Mouse (Mus musculus) adrenal gland, adult 18-20 months (tissue): ENCODE measurements around the gene Hyal3. TPM values are rescaled to one million over a fixed set of nuclear protein-coding genes. Genes with fewer than 3 reads are reported as not detected.
"Not testable (repeated sequence)": the region's sequence is repeated elsewhere in the genome, so short reads cannot be mapped to it uniquely, and the experiment has no call there.

Experiments used
- DNase-seq, 2 experiments: peaks; one replicate each; pipeline ENCODE4 v3.0.0; 2021 to 2022; ENCODE audit warnings: low spot score in 2 of 2
- total RNA-seq, 2 experiments: library from RNA; stranded (reverse); gene quantifications; 1 replicate in 1 of 2; 2 replicates in 1 of 2; pipeline ENCODE4 v1.2.3; 2021

The Hyal3 gene
- total RNA-seq, 2 experiments from 2014 or later, result 1.4 to 1.7 TPM

DNA sequence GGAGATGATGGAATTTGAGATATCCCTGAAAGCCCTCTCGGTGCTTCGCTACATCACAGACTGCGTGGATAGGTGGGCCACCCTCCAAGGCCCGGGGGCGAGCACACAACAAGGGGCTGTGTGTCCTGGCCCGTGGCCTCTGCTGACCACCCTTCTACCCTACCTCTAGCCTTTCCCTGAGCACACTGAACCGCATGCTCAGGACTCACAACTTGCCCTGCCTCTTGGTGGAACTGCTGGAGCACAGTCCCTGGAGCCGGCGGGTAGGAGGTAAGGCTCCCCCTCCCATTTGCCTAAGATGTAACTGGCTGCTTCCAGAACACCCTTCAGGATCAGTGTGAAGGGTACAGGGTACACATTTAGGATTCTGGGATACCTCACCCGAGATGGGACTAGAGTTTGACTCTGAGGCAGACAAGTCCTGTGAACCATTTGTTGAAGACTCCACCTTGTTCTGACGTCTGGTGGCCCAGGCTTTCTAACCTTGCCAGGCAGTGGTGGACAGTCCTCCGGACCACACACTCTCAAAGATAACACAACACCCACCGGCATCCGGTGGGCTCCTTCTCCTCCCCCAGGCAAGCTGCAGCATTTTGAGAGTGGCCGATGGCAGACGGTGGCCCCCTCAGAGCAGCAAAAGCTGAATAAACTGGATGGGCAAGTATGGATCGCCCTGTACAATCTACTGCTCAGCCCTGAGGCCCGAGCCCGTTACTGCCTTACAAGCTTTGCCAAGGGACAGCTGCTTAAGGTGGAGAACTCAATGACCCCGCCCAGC lies 31.1 kb upstream of the Hyal3 start:
- no peak for DNase-seq

DNA sequence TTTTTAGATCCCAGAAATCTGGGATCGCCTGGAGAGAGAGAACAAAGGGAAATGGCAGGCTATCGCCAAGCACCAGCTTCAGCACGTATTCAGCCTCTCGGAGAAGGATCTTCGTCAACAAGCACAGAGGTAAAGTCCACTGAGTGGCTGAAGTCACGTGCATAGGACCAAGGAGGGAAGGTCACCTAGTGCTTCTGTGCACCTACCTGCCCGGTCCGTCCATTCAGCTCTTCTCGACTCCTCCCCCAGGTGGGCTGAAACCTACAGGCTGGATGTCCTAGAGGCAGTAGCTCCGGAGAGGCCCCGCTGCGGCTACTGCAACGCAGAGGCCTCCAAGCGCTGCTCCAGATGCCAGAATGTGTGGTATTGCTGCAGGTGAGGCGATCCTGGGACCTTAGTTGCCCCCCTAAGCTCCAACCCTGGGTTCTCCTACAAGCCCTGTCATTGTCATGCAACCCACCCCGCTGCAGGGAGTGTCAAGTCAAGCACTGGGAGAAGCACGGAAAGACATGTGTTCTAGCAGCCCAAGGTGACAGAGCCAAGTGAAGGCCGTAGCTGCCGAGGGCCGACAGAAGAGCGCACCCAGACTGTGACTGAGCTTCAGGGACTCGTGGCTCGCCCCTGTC lies 30.0 kb upstream of the Hyal3 start:
- no peak for DNase-seq

- DNase-seq, result peak; percentile 64 to 72
These were observed 29.3 kb upstream of the Hyal3 start, which contains the start of gene Rassf1 for GRCm38 (mm10) chr9:107551117-107551889. Gene Rassf1, plus strand, starts transcription at chr9:107551555.

GRCm38 (mm10) chr9:107551890-107552355 lies 28.7 kb upstream of the Hyal3 start:
- no peak for DNase-seq

DNA sequence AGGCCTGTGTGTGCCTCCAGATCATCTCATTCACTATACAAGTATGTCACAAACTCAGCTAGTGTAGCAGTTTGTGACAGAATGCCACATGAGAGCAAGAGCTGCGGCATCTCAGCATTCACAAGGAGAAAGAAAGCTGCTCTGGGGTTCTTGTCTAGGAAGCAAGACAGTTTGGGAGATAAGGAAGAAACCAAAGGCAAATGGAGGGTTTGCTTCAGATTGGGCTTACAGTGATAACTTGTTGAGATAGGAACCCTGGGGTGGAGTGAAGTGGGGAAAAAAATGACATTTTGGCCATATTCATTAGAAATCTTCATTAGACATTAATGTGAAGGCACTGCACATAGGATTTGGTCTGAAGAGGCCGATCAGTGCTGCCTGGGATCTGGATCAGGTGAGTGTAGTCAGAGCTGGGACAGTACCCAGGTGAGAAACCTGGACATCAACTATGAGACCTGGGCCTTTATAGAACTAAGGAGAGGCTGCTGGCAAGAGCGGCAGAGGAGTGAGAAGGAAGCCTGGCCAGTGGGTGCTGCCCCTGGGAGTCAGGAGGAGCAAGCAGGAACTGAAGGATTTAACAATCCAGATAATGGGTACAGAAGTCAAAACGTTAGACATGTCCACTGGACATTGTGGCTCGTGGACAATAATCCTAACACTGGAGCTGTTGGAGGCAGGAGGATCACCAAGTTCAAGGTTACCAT lies 27.8 kb upstream of the Hyal3 start:
- DNase-seq, result no peak

DNA sequence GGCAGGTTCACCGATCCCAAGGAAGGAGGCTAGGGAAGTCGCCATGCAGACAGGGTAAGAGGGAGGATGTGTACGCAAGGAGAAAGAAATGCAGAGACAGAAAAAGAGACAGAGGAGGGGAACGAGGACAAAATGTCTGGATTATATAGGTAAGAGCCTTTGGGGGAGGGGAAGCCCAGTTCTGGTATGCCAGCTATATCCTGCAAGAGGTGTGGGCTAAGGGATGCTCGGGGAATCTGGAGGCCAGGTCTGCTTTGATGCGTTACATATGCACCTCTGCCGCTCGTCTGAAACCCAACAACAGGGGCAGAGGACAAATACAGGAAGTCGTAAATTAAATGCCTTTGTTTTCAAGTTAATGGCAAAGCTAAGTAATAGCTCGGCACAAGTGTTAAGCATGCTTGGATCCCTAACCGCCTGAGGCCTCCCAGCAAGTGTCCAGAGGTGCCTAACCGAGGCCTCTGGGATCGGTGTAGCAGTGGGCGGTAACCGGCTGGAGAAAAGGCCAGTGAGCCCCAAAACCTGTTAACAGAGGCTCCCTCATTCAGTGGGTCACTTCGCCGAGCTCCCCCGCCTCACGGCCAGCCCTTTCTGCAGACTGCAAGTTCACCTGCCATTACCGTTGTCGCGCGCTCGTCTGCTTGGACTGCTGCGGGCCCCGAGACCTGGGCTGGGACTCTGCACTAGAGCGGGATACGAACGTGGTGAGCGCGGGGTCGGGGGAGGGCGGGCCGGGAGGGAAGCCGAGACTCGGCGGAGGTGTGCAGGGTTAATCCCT lies 26.9 kb upstream of the Hyal3 start:
- DNase-seq, result peak in 1 of 2 experiments; percentile 54

DNA sequence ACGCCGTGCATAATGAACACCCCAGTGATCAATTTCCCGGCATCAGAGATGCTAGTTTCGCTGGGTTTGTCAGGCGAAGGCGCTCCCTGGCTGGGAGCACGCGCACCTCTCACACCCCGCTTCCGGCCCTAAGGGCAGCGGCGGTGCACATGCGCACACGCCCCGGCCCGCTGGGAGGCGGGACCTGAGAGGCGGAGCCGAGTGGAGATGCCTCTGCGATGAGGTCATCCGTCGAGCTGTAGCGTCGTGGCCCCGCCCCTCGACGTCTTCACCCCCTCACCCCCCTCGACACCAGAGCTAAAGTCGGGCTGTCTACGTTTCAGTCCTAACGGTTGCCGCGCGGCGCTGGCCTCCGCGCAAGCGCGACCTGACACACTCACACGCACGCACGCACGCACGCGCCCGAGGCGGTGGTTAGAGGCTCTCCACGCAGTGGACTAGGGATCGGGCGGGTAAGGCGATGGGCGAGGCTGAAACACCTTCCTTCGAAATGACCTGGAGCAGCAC lies 26.2 kb upstream of the Hyal3 start:
- DNase-seq, result peak; percentile 89 to 93

- peak; percentile 53 to 57 for DNase-seq
These were observed 25.6 kb upstream of the Hyal3 start for GRCm38 (mm10) chr9:107555031-107555457.

GRCm38 (mm10) chr9:107555701-107556100 lies 24.9 kb upstream of the Hyal3 start:
- no peak for DNase-seq

GRCm38 (mm10) chr9:107556346-107556745 lies 24.3 kb upstream of the Hyal3 start:
- no peak for DNase-seq

DNA sequence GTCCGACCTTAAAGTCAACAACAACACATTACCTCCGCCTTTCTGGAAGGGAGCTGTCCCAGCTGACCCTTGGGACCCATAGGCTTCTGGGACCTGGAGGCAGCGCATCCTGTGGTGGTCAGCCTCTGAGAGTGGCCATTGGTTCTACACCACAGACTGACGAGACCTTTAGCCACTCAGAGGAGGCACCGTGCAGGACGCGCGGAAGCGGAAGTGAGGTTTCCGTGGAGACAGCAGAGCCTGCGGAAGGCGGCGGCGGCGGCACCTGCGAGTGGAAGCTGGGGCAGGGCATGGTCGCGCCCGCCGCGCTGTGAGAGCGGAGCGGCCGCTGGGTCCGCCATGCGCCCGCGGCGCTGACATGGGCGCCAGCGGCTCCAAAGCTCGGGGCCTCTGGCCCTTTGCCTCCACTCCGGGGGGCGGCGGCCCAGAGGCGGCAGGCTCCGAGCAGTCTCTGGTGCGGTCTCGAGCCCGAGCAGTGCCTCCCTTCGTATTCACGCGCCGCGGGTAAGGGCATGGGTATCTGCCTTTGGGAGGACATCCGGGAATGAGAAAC lies 17.5 kb upstream of the Hyal3 start, which contains the start of gene Tusc2:
Tusc2 (plus strand) TSS at position 227 of the 553 bp plus-strand sequence.
- peak; percentile 85 to 86 for DNase-seq

- not testable (repeated sequence) for DNase-seq
These were observed 15.1 kb upstream of the Hyal3 start for GRCm38 (mm10) chr9:107565556-107565955.

GRCm38 (mm10) chr9:107566041-107566709 lies 14.4 kb upstream of the Hyal3 start:
- DNase-seq, result peak; percentile 83 to 90

- DNase-seq, result no peak
These were observed 13.8 kb upstream of the Hyal3 start for GRCm38 (mm10) chr9:107566855-107567254.

DNA sequence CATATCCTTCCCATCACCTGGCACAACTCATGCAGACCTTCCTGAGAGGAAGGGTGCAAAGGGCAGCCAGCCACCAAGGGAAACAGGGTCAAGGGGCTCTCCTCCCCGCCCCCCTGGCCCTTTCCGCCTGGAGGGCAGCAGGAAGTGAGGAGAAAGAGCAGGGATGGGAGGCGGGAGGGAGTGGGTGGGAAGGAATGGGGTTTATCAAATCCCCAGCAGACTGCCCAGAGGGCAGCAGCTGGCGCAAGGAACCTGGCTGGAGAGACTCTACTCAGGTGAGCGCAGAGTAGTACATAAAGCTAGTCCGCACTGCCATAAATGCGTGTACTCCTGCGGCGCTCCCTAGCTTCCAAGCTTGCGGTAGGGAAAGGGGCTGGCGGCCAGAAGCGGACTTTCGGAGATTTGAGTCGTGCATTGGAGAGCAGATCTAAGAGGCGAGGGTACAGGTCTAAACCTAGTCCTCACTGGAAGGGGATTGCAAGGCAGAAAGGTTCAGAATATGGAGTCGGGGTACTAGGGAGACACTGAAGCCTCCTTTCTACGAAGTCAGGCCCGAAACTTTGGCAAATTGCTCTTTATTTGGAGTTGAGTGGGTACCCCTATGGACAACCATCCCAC lies 12.8 kb upstream of the Hyal3 start, which contains the start of gene Hyal2:
Hyal2 (plus strand) TSS at position 244 of the 618 bp plus-strand sequence.
- DNase-seq, result no peak

GRCm38 (mm10) chr9:107568331-107569261 lies 12.0 kb upstream of the Hyal3 start:
- DNase-seq, result peak; percentile 77 to 80

DNA sequence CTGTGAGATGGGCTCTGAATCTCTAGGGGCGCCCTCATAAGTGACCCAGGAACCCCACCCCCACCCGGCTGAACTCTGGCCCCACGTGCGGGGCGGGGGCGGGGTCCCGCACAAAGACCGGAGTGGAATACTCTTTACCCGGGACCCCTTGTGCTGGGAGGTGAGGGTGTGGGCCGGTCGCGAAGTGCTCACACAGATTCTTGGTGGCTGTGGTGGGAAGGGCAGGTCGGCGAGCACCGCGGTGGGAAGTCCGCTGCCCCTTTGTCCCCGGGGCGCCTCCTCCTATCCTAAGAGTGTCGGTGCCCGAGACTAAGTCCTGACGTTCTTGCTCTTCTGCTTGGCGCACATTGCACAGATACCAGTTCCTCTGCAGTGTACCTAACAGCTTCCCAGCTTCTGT lies 11.3 kb upstream of the Hyal3 start:
- no peak for DNase-seq
